8 mouse cellular contexts compared by ENCODE assay signal in genomic region chr10:60389447-60389865, GRCm38 (mm10). TPM values are rescaled to one million over a fixed set of nuclear protein-coding genes. Genes with fewer than 3 reads are reported as not detected.
DNase-seq lines count a peak whose midpoint lies in the region; ATAC-seq and TF ChIP-seq lines count a peak whose summit lies in the region.
"Had no signal": no experiment of that assay in that cellular context is flagged by ENCODE, and none has a peak within 500 bp of the region (broad histone marks: within the 10 kb centered on the region; RNA-seq: fewer than 3 reads in every experiment).

No protein-coding gene starts in this region.

- no peak overlapping the region for H3K27ac ChIP-seq in midbrain, postnatal 0 days (ENCODE audit: low read depth, low read length)

- TF ChIP-seq CTCF in midbrain, postnatal 0 days (IDR thresholded peaks at IDR 0.05) = no peak

- peak; percentile 23 for DNase-seq in 3T3-L1 (ENCODE audit: low read depth, low spot score)
- DNase-seq in CD4-positive helper T cell, adult 2 months (ENCODE audit: low read depth, low spot score) = peak; percentile 80
- DNase-seq in heart, postnatal 4 days = peak; percentile 36
- DNase-seq in naive thymus-derived CD4-positive, alpha-beta T cell, adult 2 months (ENCODE audit: low read depth) = peak; percentile 78
- DNase-seq in layer of hippocampus, adult 9-10 months (ENCODE audit: low spot score) = no peak
- DNase-seq in midbrain, postnatal 0 days (ENCODE audit: low spot score) = no peak
- DNase-seq in layer of hippocampus, postnatal 10 days (ENCODE audit: low spot score in 2 of 2) = no peak
- DNase-seq: right cerebral cortex, postnatal 4 days had no signal

- H3K4me1 ChIP-seq in midbrain, postnatal 0 days (ENCODE audit: insufficient read depth, low read length) = no peaks in the 10 kb centered on the region

- H3K27me3 ChIP-seq in midbrain, postnatal 0 days (ENCODE audit: insufficient read depth, low read length) = 0 out of 2 replicates have a peak, but pooled peaks cover 4% of the 10 kb centered on the region

- H3K9ac ChIP-seq in midbrain, postnatal 0 days (replicated peaks; ENCODE audit: low read length, poor library complexity, severe bottlenecking) = no peak overlapping the region

- H3K4me2 ChIP-seq in midbrain, postnatal 0 days (ENCODE audit: low read depth, low read length, poor library complexity, severe bottlenecking) = no peak overlapping the region

- no peak overlapping the region for H3K4me3 ChIP-seq in midbrain, postnatal 0 days (ENCODE audit: low read depth, low read length)

- 64% methylated on average over 9 of the region's 9 CpGs for WGBS in midbrain, postnatal 0 days

- ATAC-seq in midbrain, postnatal 0 days (ENCODE audit: low FRiP score) = no peak

- no peaks in the 10 kb centered on the region for H3K9me3 ChIP-seq in midbrain, postnatal 0 days (ENCODE audit: low read length)

- no peaks in the 10 kb centered on the region for H3K36me3 ChIP-seq in midbrain, postnatal 0 days (ENCODE audit: insufficient read depth, low read length)

RNA-seq across cellular contexts. Expression of gene Gm17455, which starts 10.1 kb away (rescaled TPM):
- not detected for total RNA-seq in heart, postnatal 4 days (2021)
- total RNA-seq in midbrain, postnatal 0 days (2014; rRNA removed) = 0.93 and 1.9 TPM in 2 replicates
- 6.9 and 12.5 TPM in 2 replicates for polyA plus RNA-seq in midbrain, postnatal 0 days (2015; fragmentation: Nextera tagmentation; extraction: Ambion mirVana)
- 1 to 10 TPM; 3.6 to 3.7 TPM for total RNA-seq in layer of hippocampus, postnatal 10 days (2021)

RNA-seq across cellular contexts. Expression of gene Vsir, which starts 42.8 kb away (rescaled TPM):
- total RNA-seq in heart, postnatal 4 days (2021) = 10 to 100 TPM; 11.1 to 15.0 TPM
- 5.9 and 15.8 TPM in 2 replicates for total RNA-seq in midbrain, postnatal 0 days (2014; rRNA removed)
- 3.4 and 3.7 TPM in 2 replicates for polyA plus RNA-seq in midbrain, postnatal 0 days (2015; fragmentation: Nextera tagmentation; extraction: Ambion mirVana)
- total RNA-seq in layer of hippocampus, postnatal 10 days (2021) = 10 to 100 TPM; 15.3 TPM

Comparison
In these comparisons a context has a peak if more than half of its experiments do, and no peak if none do; other contexts are left out.
1. DNase-seq: peak in 3T3-L1 (single experiment), CD4-positive helper T cell, adult 2 months (single experiment), heart, postnatal 4 days (single experiment) and naive thymus-derived CD4-positive, alpha-beta T cell, adult 2 months (single experiment); none in layer of hippocampus, adult 9-10 months (single experiment), midbrain, postnatal 0 days (single experiment) and layer of hippocampus, postnatal 10 days (0 of 2).